Mouse (Mus musculus) midbrain, embryonic 11.5 days (tissue): Measurements from ENCODE around the gene Abcg1. TPM values are rescaled to one million over a fixed set of nuclear protein-coding genes. Genes with fewer than 3 reads are reported as not detected.

Experiments
- ATAC-seq: fragments of 200-750 bp; cut with Nextera tagmentation; 2 replicates; pipeline ENCODE4 v1.8.0; 2017; ENCODE audit warnings: moderate TSS enrichment, moderate library complexity; ENCODE audit not compliant: low FRiP score
- DNase-seq: peaks from one replicate; pipeline ENCODE4 v3.0.0; 2015; ENCODE audit warnings: low spot score; ENCODE audit errors: missing footprints
- H3K27ac ChIP-seq: fragments of 300-500 bp; sonication (generic); 2 replicates; pipeline ENCODE4 v1.5.1; 2014; ENCODE audit warnings: low read depth, low read length
- H3K27me3 ChIP-seq: fragments of 300-500 bp; sonication (generic); 2 replicates; pipeline ENCODE4 v1.6.1; 2014; ENCODE audit warnings: mild to moderate bottlenecking, low read length, moderate library complexity, mixed read lengths; ENCODE audit not compliant: control insufficient read depth, insufficient read depth
- H3K36me3 ChIP-seq: fragments of 300-500 bp; sonication (generic); 2 replicates; pipeline ENCODE4 v1.6.1; 2014; ENCODE audit warnings: mild to moderate bottlenecking, low read length, moderate library complexity, mixed read lengths; ENCODE audit not compliant: control insufficient read depth, insufficient read depth
- H3K4me1 ChIP-seq: fragments of 300-500 bp; sonication (generic); 2 replicates; pipeline ENCODE4 v1.6.1; 2014; ENCODE audit warnings: low read length; ENCODE audit not compliant: control insufficient read depth, insufficient read depth
- H3K4me2 ChIP-seq: fragments of 300-500 bp; sonication (generic); 2 replicates; pipeline ENCODE4 v1.6.1; 2014; ENCODE audit warnings: mild to moderate bottlenecking, moderate library complexity
- H3K4me3 ChIP-seq: fragments of 300-500 bp; sonication (generic); 2 replicates; pipeline ENCODE4 v1.5.1; 2014; ENCODE audit warnings: low read depth, low read length
- H3K9ac ChIP-seq: fragments of 300-500 bp; sonication (generic); 2 replicates; pipeline ENCODE4 v1.6.1; 2014; ENCODE audit warnings: low read length
- H3K9me3 ChIP-seq: fragments of 300-500 bp; sonication (generic); 2 replicates; pipeline ENCODE4 v1.6.1; 2016; ENCODE audit warnings: low read length; ENCODE audit not compliant: control insufficient read depth
- WGBS: fragments of 180-500 bp; shearing (Covaris S2); extraction: QIAGEN DNeasy Blood & Tissue Kit; methylation state at CpG from one replicate; pipeline ENCODE4 v1.1.7; 2014; 5-methylcytosine and 5-hydroxymethylcytosine counted together
- polyA plus RNA-seq: library from polyadenylated mRNA; unstranded; fragments of >200 nt; fragmentation: Nextera tagmentation; extraction: Ambion mirVana; gene quantifications from 2 replicates; pipeline ENCODE4 v1.2.1, GENCODE M21; 2014

Gene Abcg1
- polyA plus RNA-seq, 1 experiment from 2014 or later: 10.4 TPM

DNA sequence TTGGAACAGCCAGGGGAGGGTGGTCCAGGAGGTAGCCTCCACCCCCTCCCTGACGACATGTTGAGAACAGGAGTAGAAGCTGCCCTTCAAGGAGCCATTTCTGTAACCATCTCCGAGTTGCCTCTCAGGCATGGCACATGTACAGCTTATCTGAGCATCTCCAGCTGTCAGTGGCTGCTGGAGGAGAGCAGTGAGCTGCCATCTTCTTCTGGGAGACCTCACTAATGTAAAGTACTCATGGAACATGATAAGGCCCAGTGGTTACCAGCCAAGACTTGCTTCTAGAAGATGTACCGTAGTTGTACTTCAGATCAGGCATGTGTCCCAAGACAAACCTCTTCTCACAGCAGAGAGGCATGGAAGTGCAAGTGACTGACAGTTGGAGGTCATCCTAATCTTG, 28.0 kb downstream of the Abcg1 start:
- Histone ChIP-seq H3K4me2 (no peak overlapping the region), H3K9ac (no peak overlapping the region), H3K9me3 (no peaks in the 10 kb centered on the region), H3K27me3 (no peaks in the 10 kb centered on the region), H3K4me3 (no peak overlapping the region), H3K36me3 (no peaks in the 10 kb centered on the region), H3K27ac (no peak overlapping the region), H3K4me1 (peaks cover 15% of the 10 kb centered on the region)
- WGBS: 84% methylated on average over 3 of the region's 3 CpGs
- DNase-seq: no peak
- no peak for ATAC-seq

DNA sequence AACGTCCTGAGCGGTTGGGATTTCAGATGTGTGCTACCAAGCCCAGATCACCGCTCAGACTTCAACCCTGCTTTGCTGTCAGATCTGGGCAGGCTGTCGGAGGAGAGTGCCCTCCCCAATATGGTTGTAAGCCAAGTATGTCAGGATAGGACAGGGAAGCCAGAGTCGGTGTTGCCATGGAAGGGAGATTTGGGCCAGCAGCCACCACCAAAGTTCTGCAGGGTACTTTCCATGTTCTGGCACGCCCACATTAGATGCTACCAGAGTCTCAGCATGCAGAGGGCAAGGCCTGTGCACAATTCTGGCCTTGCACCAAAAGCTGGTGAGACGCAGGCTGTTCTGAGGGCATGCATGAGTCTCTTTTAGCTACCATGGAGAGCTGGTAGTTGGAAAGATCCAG, 28.7 kb downstream of the Abcg1 start:
- Histone ChIP-seq H3K4me3 (no peak overlapping the region), H3K27ac (no peak overlapping the region), H3K9ac (no peak overlapping the region), H3K27me3 (no peaks in the 10 kb centered on the region), H3K9me3 (no peaks in the 10 kb centered on the region), H3K4me1 (peaks cover 21% of the 10 kb centered on the region), H3K4me2 (no peak overlapping the region), H3K36me3 (no peaks in the 10 kb centered on the region)
- ATAC-seq (no peak), DNase-seq (no peak)
- WGBS: 91% methylated on average over 7 of the region's 7 CpGs

GRCm38 (mm10) chr17:31088711-31089110, 31.2 kb downstream of the Abcg1 start:
- Histone ChIP-seq H3K4me3 (no peak overlapping the region), H3K27me3 (no peaks in the 10 kb centered on the region), H3K4me1 (peaks cover 24% of the 10 kb centered on the region), H3K27ac (no peak overlapping the region), H3K4me2 (no peak overlapping the region), H3K9ac (no peak overlapping the region), H3K9me3 (no peaks in the 10 kb centered on the region), H3K36me3 (no peaks in the 10 kb centered on the region)
- peak; percentile 83 for DNase-seq
- no peak for ATAC-seq
- 55% methylated on average over 5 of the region's 5 CpGs for WGBS

GRCm38 (mm10) chr17:31089848-31090247, 32.4 kb downstream of the Abcg1 start:
- Histone ChIP-seq H3K9me3 (no peaks in the 10 kb centered on the region), H3K9ac (no peak overlapping the region), H3K27me3 (no peaks in the 10 kb centered on the region), H3K36me3 (no peaks in the 10 kb centered on the region), H3K4me1 (peaks cover 24% of the 10 kb centered on the region), H3K4me2 (no peak overlapping the region), H3K27ac (no peak overlapping the region), H3K4me3 (no peak overlapping the region)
- DNase-seq (peak; percentile 77), ATAC-seq (no peak)
- 79% methylated on average over 8 of the region's 8 CpGs for WGBS

- WGBS: 51% methylated on average over 13 of the region's 13 CpGs
- H3K27me3 ChIP-seq: no peaks in the 10 kb centered on the region
- ATAC-seq: no peak
These were observed 33.7 kb downstream of the Abcg1 start for GRCm38 (mm10) chr17:31091023-31091735.

GRCm38 (mm10) chr17:31094781-31095180, 37.3 kb downstream of the Abcg1 start:
- Histone ChIP-seq H3K27ac (no peak overlapping the region), H3K36me3 (no peaks in the 10 kb centered on the region), H3K4me3 (no peak overlapping the region), H3K4me1 (peaks cover 15% of the 10 kb centered on the region), H3K9me3 (no peaks in the 10 kb centered on the region), H3K27me3 (no peaks in the 10 kb centered on the region), H3K9ac (no peak overlapping the region), H3K4me2 (no peak overlapping the region)
- peak; percentile 72 for DNase-seq
- ATAC-seq: no peak
- WGBS: 49% methylated on average over 5 of the region's 5 CpGs

More at GRCm38 (mm10) chr17:31091023-31091735, 33.7 kb downstream of the Abcg1 start:
- no peak overlapping the region for H3K4me2 ChIP-seq
- no peak overlapping the region for H3K27ac ChIP-seq
- peaks cover 24% of the 10 kb centered on the region for H3K4me1 ChIP-seq
- no peaks in the 10 kb centered on the region for H3K36me3 ChIP-seq
- H3K9ac ChIP-seq: no peak overlapping the region
- peak; percentile 83 for DNase-seq
- H3K9me3 ChIP-seq: no peaks in the 10 kb centered on the region
- no peak overlapping the region for H3K4me3 ChIP-seq

GRCm38 (mm10) chr17:31095570-31095969, 38.1 kb downstream of the Abcg1 start:
- ATAC-seq (no peak), DNase-seq (peak; percentile 54)
- no peak overlapping the region for H3K4me2 ChIP-seq
- H3K4me1 ChIP-seq: peaks cover 9% of the 10 kb centered on the region
- H3K9me3 ChIP-seq: no peaks in the 10 kb centered on the region
- H3K27ac ChIP-seq: no peak overlapping the region
- H3K9ac ChIP-seq: no peak overlapping the region
- H3K4me3 ChIP-seq: no peak overlapping the region
- H3K27me3 ChIP-seq: no peaks in the 10 kb centered on the region
- H3K36me3 ChIP-seq: no peaks in the 10 kb centered on the region
- 87% methylated on average over 7 of the region's 7 CpGs for WGBS

DNA sequence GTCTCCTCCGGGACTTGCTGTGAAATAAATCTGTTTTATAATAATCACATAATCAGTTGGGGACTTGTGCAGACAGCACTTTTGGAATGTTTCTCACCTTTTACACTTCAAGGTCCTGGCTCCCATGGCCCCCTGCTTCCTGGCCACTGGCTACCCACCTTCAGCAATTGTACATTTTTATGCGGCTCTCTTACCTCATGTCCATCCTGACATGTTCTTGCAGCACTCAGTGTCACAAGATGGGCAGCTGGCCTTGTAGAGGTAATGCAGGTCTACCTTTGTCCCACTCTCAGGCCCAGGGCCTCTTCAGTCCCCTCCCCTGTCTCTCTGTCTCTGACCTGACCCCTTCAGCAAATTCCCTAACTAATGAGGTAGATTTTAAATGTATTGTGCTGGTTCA, 39.4 kb downstream of the Abcg1 start:
- no peaks in the 10 kb centered on the region for H3K36me3 ChIP-seq
- 94% methylated on average over 2 of the region's 2 CpGs for WGBS
- no peaks in the 10 kb centered on the region for H3K4me1 ChIP-seq
- ATAC-seq (no peak), DNase-seq (no peak)
- H3K9ac ChIP-seq: no peak overlapping the region
- no peak overlapping the region for H3K27ac ChIP-seq
- H3K4me2 ChIP-seq: no peak overlapping the region
- H3K4me3 ChIP-seq: no peak overlapping the region
- H3K27me3 ChIP-seq: no peaks in the 10 kb centered on the region
- no peaks in the 10 kb centered on the region for H3K9me3 ChIP-seq

- no peak overlapping the region for H3K4me3 ChIP-seq
- H3K4me2 ChIP-seq: no peak overlapping the region
- H3K27me3 ChIP-seq: no peaks in the 10 kb centered on the region
- H3K9me3 ChIP-seq: no peaks in the 10 kb centered on the region
- 83% methylated on average over 5 of the region's 5 CpGs for WGBS
- H3K36me3 ChIP-seq: no peaks in the 10 kb centered on the region
- no peak overlapping the region for H3K27ac ChIP-seq
- H3K9ac ChIP-seq: no peak overlapping the region
- peak; percentile 17 for DNase-seq
- no peaks in the 10 kb centered on the region for H3K4me1 ChIP-seq
- no peak for ATAC-seq
These were observed 41.3 kb downstream of the Abcg1 start for GRCm38 (mm10) chr17:31098788-31099187.
